Mouse (Mus musculus): ENCODE measurements around the gene Mxd4.

Gene Mxd4

DNA sequence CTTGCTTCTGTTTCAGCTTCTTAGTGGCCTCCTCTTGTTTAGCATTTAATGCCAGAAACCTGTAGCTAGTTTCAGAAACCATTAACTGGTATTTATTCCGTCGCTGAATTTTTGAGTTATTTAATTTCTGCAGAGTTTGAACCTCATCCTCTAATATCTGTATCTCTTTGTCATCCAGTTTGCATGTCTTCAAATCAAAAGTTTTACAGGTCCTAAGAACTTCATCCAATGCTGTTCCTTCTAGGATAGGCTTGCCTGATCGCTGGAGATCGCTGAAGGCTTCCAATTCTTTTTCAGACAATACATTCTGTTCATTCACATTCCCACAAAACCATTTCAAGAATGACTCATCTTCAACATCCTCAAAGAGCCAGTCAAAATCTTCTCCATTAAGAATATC lies 19.7 kb downstream of the Mxd4 start:
- DNase-seq, result no peak

DNA sequence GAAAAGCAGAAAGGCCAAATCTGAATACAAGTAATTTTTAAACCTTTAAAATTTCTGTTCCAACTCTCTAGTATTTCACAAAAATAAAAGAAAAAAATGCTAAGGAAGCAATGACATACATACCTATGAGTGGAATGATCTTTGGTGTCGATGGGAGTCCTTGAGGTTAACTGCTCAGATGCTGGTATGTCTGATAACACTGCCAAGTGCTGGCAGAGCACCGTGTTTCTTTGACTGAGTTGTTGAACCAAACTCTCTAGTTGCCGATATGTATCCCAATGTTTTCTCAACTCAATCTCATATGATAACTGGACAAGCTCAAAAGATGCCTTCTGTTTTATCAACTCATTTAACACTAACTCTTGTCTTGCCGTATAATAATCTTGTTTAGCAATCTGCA lies 21.7 kb downstream of the Mxd4 start:
- no peak for DNase-seq

DNA sequence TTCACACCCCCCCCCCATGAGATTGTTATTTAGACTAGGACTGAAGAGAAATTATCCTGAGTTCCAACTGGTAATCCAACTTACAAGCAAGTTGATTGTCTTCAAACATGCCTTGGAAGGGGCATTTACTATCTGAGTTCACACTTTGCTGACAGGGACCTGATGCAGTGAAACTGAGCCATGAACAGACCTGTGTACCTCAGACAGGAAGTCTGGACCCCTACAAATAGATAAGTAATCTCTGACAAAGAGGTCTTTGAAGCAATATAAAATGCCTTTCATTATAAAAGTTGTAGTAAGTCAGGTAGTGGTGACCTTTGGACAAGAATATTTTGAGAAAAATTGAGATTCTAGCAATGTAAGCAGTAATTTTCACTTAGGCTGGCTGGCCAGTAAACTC lies 39.0 kb downstream of the Mxd4 start:
- no peak for DNase-seq

DNA sequence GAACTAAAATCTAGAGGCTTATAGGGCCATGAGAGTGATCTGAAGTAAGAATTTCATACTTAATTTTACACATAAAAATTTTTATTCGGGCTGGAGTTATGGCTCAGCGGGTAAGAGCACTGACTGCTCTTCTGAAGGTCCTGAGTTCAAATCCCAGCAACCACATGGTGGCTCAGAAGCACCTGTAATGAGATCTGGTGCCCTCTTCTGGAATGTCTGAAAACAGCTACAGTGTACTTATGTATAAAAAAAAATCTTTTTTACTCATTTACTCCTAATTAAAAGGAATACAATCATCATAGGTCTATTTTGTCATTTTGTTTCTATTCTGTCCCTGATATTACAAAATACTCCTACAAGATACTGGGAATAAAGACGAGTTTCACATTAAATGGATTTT lies 40.0 kb downstream of the Mxd4 start:
- peak; percentile 8 for DNase-seq

DNA sequence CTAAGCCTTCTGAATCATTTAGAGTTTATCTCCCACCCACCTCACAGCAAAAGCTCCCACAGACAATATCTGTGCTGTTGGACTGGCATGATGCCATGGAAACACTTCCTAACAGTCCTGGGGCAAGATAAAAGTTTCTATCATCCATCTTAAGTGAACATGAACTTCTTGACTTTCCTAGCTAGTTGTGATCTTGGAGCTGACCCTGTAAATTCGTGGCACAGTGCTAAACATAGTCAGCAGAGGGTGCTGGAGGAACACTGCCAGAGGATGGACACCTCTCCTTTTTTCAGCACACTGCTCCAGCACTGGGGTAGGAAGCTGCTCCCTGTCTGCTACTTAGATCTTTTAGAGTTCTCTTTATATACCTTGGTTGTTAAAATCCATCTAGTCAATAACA lies 47.8 kb downstream of the Mxd4 start:
- peak; percentile 60 for DNase-seq

DNA sequence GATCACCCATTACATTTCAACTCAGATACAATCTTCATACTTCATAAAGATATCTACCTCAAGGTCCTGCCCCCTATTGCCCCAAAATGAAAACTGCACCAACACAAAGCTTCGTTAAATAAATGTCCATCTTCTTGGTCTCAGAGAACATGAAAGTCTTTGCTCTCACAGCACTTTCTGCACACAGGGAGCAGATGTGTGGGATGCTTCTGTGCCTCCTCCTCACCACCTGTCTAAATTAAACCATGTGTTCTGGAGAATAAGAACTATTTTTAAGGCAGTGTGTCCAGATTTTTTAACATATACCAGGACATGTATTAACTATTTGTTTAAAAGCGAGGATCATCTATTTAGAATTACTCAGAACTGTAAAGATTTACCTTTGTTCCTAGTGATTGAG lies 54.8 kb downstream of the Mxd4 start:
- DNase-seq, result no peak

DNA sequence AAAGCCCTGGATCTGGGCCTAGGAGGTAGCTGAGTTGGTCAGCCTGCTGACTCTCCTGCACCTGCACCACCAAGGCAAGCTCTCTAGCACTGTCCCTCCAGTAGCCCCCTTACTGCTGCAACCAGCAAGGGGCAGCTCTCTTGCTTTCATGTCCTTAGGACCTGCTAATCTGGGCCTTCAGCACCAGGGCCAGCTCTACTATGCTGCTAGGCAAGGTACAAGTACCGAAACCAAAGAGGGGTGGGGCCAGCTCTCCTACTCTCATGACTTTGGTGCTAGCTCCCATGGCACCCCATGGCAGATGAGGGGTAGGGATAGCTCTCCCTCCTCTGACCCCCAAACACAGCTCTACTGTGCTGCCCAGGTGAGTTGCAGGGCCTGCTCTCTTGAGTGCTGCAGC lies 63.4 kb downstream of the Mxd4 start:
- DNase-seq, result no peak

All from lung, postnatal 36 days (tissue).